Mouse (Mus musculus) liver, adult 2 months (tissue): ENCODE measurements around the gene Cdkn2aip.

Experiments
- CTCF ChIP-seq: fragments of 200-500 bp; IDR thresholded peaks from 2 replicates; pipeline ENCODE4 v1.5.1; 2011; ENCODE audit warnings: low read depth, low read length, control low read depth
- POLR2A ChIP-seq: fragments of 200-500 bp; IDR thresholded peaks from 2 replicates; pipeline ENCODE4 v1.6.1; 2011; ENCODE audit warnings: low read length, control low read depth; ENCODE audit not compliant: insufficient read depth; ENCODE audit errors: extremely low read depth

GRCm38 (mm10) chr8:47675786-47676185 lies 37.9 kb downstream of the Cdkn2aip start:
- no peak for TF ChIP-seq CTCF
- no peak for TF ChIP-seq POLR2A
